Mouse (Mus musculus) kidney, adult 2 months (tissue): ENCODE results near the gene Sgsh.

ENCODE experiments used
- CTCF ChIP-seq: fragments of 200-500 bp; conservative IDR thresholded peaks from 2 replicates; pipeline ENCODE4 v1.5.1; 2011; ENCODE audit warnings: low read depth, mild to moderate bottlenecking, control low read depth, low read length, moderate library complexity, mixed read lengths; ENCODE audit not compliant: insufficient read depth, insufficient read length
- POLR2A ChIP-seq: fragments of 200-500 bp; IDR thresholded peaks from one replicate; pipeline ENCODE4 v1.6.1; 2011; ENCODE audit warnings: low read depth, low read length, control low read depth

DNA sequence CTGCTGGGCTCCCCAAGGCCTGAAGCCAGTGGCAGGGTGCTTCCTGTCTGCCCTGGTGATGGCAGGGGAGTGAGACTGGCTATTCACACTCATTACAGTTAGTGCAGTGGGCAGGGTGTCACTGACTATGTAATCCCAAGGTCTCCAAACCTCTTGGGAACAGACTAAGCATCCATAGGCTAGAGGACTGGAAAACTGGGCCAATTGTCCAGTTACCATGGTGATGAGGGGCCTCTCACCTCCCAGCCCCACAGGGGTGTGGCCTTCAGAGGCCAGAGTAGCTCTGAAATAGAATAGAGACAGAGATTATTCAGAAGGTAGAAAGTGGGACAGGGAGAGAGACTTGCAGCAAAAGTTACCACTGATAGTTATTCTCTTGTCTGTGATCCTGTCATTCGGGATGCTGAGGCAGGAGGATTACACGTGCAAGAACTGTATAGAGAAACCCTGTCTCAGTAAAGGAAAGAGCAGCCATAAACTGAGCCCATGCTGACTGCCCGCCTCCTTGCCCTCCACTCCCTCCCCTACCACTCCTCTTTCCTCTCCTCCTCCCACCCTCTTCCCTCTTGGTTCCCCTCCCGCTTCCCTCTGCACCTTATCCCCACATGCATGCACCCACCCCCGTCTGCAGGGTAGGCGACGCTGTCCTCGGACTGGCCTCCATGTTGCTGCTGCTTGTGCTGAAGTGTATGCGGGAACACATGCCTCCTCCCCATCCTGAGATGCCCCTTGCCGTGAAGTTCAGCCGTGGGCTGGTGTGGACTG lies 7.6 kb upstream of the Sgsh start:
- no peak for TF ChIP-seq CTCF
- TF ChIP-seq POLR2A = no peak
